Mouse (Mus musculus) midbrain, embryonic 16.5 days (tissue): Measurements from ENCODE around the gene Grin1. TPM values are rescaled to one million over a fixed set of nuclear protein-coding genes. Genes with fewer than 3 reads are reported as not detected.
A peak's percentile ranks its signal among the peaks of the same experiment; 100 is the strongest.

Experiments used
- ATAC-seq: fragments of 200-750 bp; cut with Nextera tagmentation; 2 replicates; pipeline ENCODE4 v1.8.0; 2017; ENCODE audit warnings: moderate TSS enrichment
- H3K27ac ChIP-seq: fragments of 300-500 bp; sonication (generic); 2 replicates; pipeline ENCODE4 v1.5.1; 2014; ENCODE audit warnings: mild to moderate bottlenecking, low read length, mixed read lengths
- H3K27me3 ChIP-seq: fragments of 300-500 bp; sonication (generic); 2 replicates; pipeline ENCODE4 v1.6.1; 2014; ENCODE audit warnings: low read depth, low read length, mixed read lengths; ENCODE audit not compliant: control insufficient read depth, insufficient read depth
- H3K36me3 ChIP-seq: fragments of 300-500 bp; sonication (generic); 2 replicates; pipeline ENCODE4 v1.6.1; 2014; ENCODE audit warnings: mild to moderate bottlenecking, low read length, moderate library complexity, mixed read lengths; ENCODE audit not compliant: control insufficient read depth, insufficient read depth
- H3K4me1 ChIP-seq: fragments of 300-500 bp; sonication (generic); 2 replicates; pipeline ENCODE4 v1.6.1; 2014; ENCODE audit warnings: mild to moderate bottlenecking, low read length, mixed read lengths; ENCODE audit not compliant: control insufficient read depth, insufficient read depth
- H3K4me2 ChIP-seq: fragments of 300-500 bp; sonication (generic); 2 replicates; pipeline ENCODE4 v1.6.1; 2014; ENCODE audit warnings: mild to moderate bottlenecking, low read length, mixed read lengths
- H3K4me3 ChIP-seq: fragments of 300-500 bp; sonication (generic); 2 replicates; pipeline ENCODE4 v1.5.1; 2014; ENCODE audit warnings: low read depth, mild to moderate bottlenecking, low read length, moderate library complexity, mixed read lengths
- H3K9ac ChIP-seq: fragments of 300-500 bp; sonication (generic); 2 replicates; pipeline ENCODE4 v1.6.1; 2014; ENCODE audit warnings: low read depth, low read length, mixed read lengths
- H3K9me3 ChIP-seq: fragments of 300-500 bp; sonication (generic); replicated peaks from 2 replicates; pipeline ENCODE4 v1.6.1; 2014; ENCODE audit warnings: mild to moderate bottlenecking, low read length, mixed read lengths; ENCODE audit not compliant: control insufficient read depth, poor library complexity, severe bottlenecking
- WGBS: fragments of 180-500 bp; shearing (Covaris S2); extraction: QIAGEN DNeasy Blood & Tissue Kit; methylation state at CpG from one replicate; pipeline ENCODE4 v1.1.7; 2014; 5-methylcytosine and 5-hydroxymethylcytosine counted together
- polyA plus RNA-seq: library from polyadenylated mRNA; unstranded; fragments of >200 nt; fragmentation: Nextera tagmentation; extraction: Ambion mirVana; gene quantifications from 2 replicates; pipeline ENCODE4 v1.2.1, GENCODE M21; 2015

Grin1 gene
- polyA plus RNA-seq, 1 experiment from 2014 or later: 52.7 TPM

- peaks cover 7% of the 10 kb centered on the region for H3K27me3 ChIP-seq
- H3K36me3 ChIP-seq: no peaks in the 10 kb centered on the region
- no peak overlapping the region for H3K4me3 ChIP-seq
- H3K27ac ChIP-seq: no peak overlapping the region
- ATAC-seq: no peak
- no peak overlapping the region for H3K4me2 ChIP-seq
- 75% methylated on average over 2 of the region's 2 CpGs for WGBS
- no peak overlapping the region for H3K9ac ChIP-seq
- H3K4me1 ChIP-seq: 0 out of 2 replicates have a peak, but pooled peaks cover under 1% of the 10 kb centered on the region
- H3K9me3 ChIP-seq: no peaks in the 10 kb centered on the region
Measured at GRCm38 (mm10) chr2:25326036-25326435, 7.0 kb upstream of the Grin1 start.

DNA sequence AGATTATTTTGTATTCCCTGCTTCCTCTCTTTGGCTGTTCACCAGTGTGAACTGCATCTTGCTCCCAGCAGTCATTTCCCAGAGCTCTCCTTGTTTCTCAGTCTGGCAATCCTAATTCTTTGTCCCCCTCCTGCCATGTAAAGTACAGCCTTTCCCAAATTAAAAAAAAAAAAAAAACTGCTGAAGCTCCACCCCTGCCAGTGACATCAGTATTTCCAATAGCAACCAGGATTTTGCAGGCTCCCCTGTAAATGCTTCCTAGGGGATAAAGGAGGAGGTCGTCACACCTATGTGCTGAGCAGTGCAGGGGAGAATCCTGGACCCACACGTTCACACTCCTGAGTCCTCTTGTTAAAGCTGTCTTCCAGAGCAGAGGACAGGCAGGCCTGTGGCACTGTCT lies 1.1 kb upstream of the Grin1 start:
- Histone ChIP-seq H3K9me3 (no peaks in the 10 kb centered on the region), H3K36me3 (no peaks in the 10 kb centered on the region), H3K27ac (no peak overlapping the region), H3K4me3 (no peak overlapping the region), H3K9ac (0 out of 2 replicates have a peak overlapping the region, but pooled peaks have one; percentile 10), H3K4me2 (no peak overlapping the region), H3K27me3 (peaks cover 16% of the 10 kb centered on the region), H3K4me1 (peaks cover 18% of the 10 kb centered on the region)
- ATAC-seq: no peak
- 42% methylated on average over 2 of the region's 2 CpGs for WGBS

GRCm38 (mm10) chr2:25318119-25318966 lies 644 bp downstream of the Grin1 start:
- Histone ChIP-seq H3K36me3 (no peaks in the 10 kb centered on the region), H3K4me1 (peaks cover 18% of the 10 kb centered on the region), H3K9ac (peak overlapping the region; percentile 83), H3K27ac (peak overlapping the region; percentile 87), H3K9me3 (no peaks in the 10 kb centered on the region), H3K4me3 (peak overlapping the region; percentile 69), H3K4me2 (peak overlapping the region; percentile 77), H3K27me3 (peaks cover 33% of the 10 kb centered on the region)
- whole genome bisulfite sequencing: 4% methylated on average over 31 of the region's 31 CpGs
- peak; percentile 70 for ATAC-seq

DNA sequence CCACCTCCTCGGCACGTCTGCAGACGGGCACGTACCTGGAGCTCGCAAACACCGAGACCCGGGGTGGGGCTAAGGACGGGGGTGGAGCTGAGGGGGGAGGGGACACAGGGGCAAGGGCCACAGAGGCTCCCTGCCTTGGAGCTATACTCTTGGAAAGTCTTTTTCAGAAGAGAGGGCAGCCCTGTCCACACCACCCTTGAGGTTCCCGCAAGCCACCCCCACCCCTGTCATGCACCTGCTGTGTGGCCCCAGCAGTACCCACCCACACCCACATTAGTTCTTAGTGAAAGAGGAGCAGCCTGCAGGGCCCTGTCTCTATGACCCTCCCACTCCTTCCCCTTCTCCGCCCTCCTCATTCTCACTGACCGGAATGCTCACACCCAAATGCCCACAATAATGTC lies 7.5 kb downstream of the Grin1 start:
- Histone ChIP-seq H3K4me2 (no peak overlapping the region), H3K9me3 (no peaks in the 10 kb centered on the region), H3K4me1 (no peaks in the 10 kb centered on the region), H3K36me3 (peaks cover 30% of the 10 kb centered on the region), H3K27ac (no peak overlapping the region), H3K9ac (no peak overlapping the region), H3K4me3 (no peak overlapping the region), H3K27me3 (peaks cover 73% of the 10 kb centered on the region)
- peak; percentile 12; the same call in 1 of the 2 replicates for ATAC-seq
- WGBS: 16% methylated on average over 11 of the region's 11 CpGs

DNA sequence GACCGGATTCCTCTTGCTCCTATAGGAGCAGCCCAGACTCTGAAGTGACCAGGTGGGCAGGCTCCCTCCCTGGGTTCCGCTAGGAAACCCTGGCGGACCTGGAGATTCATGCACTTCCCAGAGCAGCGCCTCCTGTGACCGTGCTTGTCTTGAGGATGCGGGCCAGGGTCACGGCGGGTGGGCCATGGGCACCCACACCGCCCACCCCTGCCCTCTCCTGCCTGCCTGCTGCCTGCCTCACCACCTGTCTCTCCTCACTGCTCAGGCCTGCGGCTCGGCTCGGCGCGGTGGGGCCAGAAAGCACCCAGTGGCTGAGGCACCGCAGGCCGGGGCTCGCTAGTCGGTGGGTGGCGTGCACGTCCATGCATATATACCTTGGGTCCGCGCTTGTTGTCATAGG lies 8.0 kb downstream of the Grin1 start:
- H3K36me3 ChIP-seq: peaks cover 30% of the 10 kb centered on the region
- no peak overlapping the region for H3K9ac ChIP-seq
- H3K4me2 ChIP-seq: no peak overlapping the region
- no peak for ATAC-seq
- H3K27me3 ChIP-seq: peaks cover 73% of the 10 kb centered on the region
- H3K9me3 ChIP-seq: no peaks in the 10 kb centered on the region
- H3K4me3 ChIP-seq: no peak overlapping the region
- 5% methylated on average over 21 of the region's 22 CpGs for WGBS
- H3K27ac ChIP-seq: no peak overlapping the region
- no peaks in the 10 kb centered on the region for H3K4me1 ChIP-seq

DNA sequence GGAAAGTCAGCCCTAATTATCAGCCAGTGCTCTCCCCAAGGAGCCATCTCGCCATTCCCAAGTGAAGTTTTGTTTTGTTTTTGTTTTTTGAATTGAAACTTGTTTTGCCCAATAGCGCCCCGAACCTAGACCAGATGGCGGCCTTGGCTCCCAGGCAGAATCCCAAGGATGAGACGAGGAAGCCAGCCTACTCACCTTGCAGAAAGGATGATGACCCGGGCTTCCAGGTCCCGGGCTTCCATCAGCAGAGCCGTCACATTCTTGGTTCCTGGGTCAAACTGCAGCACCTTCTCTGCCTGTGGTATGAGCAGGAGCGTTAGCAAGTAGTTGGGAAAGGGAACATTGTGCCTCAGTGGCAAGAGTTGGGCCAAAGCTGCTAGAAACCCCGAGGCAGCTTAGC lies 8.8 kb downstream of the Grin1 start:
- Histone ChIP-seq H3K27me3 (peaks cover 73% of the 10 kb centered on the region), H3K9ac (no peak overlapping the region), H3K4me1 (peaks cover 4% of the 10 kb centered on the region; the same call in 1 of the 2 replicates), H3K4me2 (no peak overlapping the region), H3K27ac (no peak overlapping the region), H3K9me3 (no peaks in the 10 kb centered on the region), H3K36me3 (peaks cover 30% of the 10 kb centered on the region), H3K4me3 (no peak overlapping the region)
- 62% methylated on average over 10 of the region's 10 CpGs for WGBS
- no peak for ATAC-seq

- Histone ChIP-seq H3K4me3 (peak overlapping the region; percentile 43), H3K27me3 (peaks cover 35% of the 10 kb centered on the region), H3K4me2 (peak overlapping the region; percentile 77), H3K9me3 (no peaks in the 10 kb centered on the region), H3K4me1 (peaks cover 6% of the 10 kb centered on the region), H3K9ac (peak overlapping the region; percentile 56), H3K36me3 (peaks cover 21% of the 10 kb centered on the region), H3K27ac (no peak overlapping the region; the same call in 1 of the 2 replicates)
- WGBS: 51% methylated on average over 14 of the region's 14 CpGs
- ATAC-seq: peak; percentile 36
Measured at GRCm38 (mm10) chr2:25305587-25306359, 13.2 kb downstream of the Grin1 start.

GRCm38 (mm10) chr2:25304657-25305541 lies 14.1 kb downstream of the Grin1 start:
- WGBS: 4% methylated on average over 45 of the region's 45 CpGs
- peaks cover 27% of the 10 kb centered on the region for H3K27me3 ChIP-seq

More at GRCm38 (mm10) chr2:25304657-25305541, 14.1 kb downstream of the Grin1 start:
- Histone ChIP-seq H3K4me1 (peaks cover 6% of the 10 kb centered on the region), H3K4me2 (peak overlapping the region; percentile 77), H3K36me3 (peaks cover 18% of the 10 kb centered on the region), H3K27ac (peak overlapping the region; percentile 68), H3K9me3 (no peaks in the 10 kb centered on the region), H3K9ac (peak overlapping the region; percentile 56), H3K4me3 (peak overlapping the region; percentile 43)
- ATAC-seq: peak; percentile 81
